Mouse (Mus musculus) CH12.LX (cell line): ENCODE data around the gene Lrp10. TPM values are rescaled to one million over a fixed set of nuclear protein-coding genes. Genes with fewer than 3 reads are reported as not detected.

Experiments used
- DNase-seq: peaks from one replicate; pipeline ENCODE4 v3.0.0-alpha.2; 2013; ENCODE audit errors: extremely low read depth
- H3K27ac ChIP-seq: 2 replicates; pipeline ENCODE4 v1.5.1; 2012; ENCODE audit warnings: low read depth, mild to moderate bottlenecking, control low read depth, moderate library complexity; ENCODE audit not compliant: insufficient read depth
- H3K27me3 ChIP-seq: replicated peaks from 2 replicates; pipeline ENCODE3; 2012; ENCODE audit warnings: inconsistent platforms
- H3K36me3 ChIP-seq, 2 experiments: replicated peaks in 1 of 2; 2 replicates each; pipeline versions ENCODE3 to v1.6.1; 2012; ENCODE audit warnings: inconsistent platforms in 1 of 2, low read length in 1 of 2, mild to moderate bottlenecking in 1 of 2, mixed read lengths in 1 of 2, moderate library complexity in 1 of 2; ENCODE audit not compliant: control insufficient read depth in 1 of 2, insufficient read depth in 1 of 2
- H3K4me1 ChIP-seq, 2 experiments: 2 replicates each; pipeline ENCODE4 v1.6.1; 2012; ENCODE audit warnings: inconsistent platforms in 1 of 2, moderate library complexity in 1 of 2; ENCODE audit not compliant: insufficient read depth in 2 of 2, control insufficient read depth in 1 of 2
- H3K4me2 ChIP-seq: 2 replicates; pipeline ENCODE4 v1.6.1; 2012; ENCODE audit warnings: low read depth, mild to moderate bottlenecking, control low read depth; ENCODE audit not compliant: poor library complexity, insufficient read depth, severe bottlenecking
- H3K4me3 ChIP-seq, 3 experiments: fragments of 150-350 bp in 1 of 3; sonication (generic) in 1 of 3; replicated peaks in 1 of 3; 2 replicates each; pipeline versions ENCODE3 to v1.5.1; 2011 to 2012; ENCODE audit warnings: low read depth in 2 of 3, low read length in 2 of 3, mild to moderate bottlenecking in 2 of 3, moderate library complexity in 2 of 3, control low read depth in 1 of 3, improper control_type of control experiment in 1 of 3, inconsistent platforms in 1 of 3, mixed read lengths in 1 of 3; ENCODE audit not compliant: poor library complexity in 1 of 3
- H3K79me2 ChIP-seq: replicated peaks from 2 replicates; pipeline ENCODE4 v1.6.1; 2012; ENCODE audit warnings: mild to moderate bottlenecking, moderate library complexity; ENCODE audit not compliant: control insufficient read depth, poor library complexity, insufficient read depth, severe bottlenecking; ENCODE audit errors: extremely low read depth
- H3K9ac ChIP-seq: 2 replicates; pipeline ENCODE4 v1.6.1; 2012; ENCODE audit warnings: low read depth, mild to moderate bottlenecking, control low read depth, moderate library complexity; ENCODE audit not compliant: insufficient read depth
- H3K9me3 ChIP-seq: replicated peaks from 2 replicates; pipeline ENCODE3; 2012; ENCODE audit warnings: low read length, inconsistent platforms, mixed read lengths
- BHLHE40 ChIP-seq: IDR thresholded peaks from 2 replicates; pipeline ENCODE4 v1.6.1; 2011; ENCODE audit warnings: mild to moderate bottlenecking, low read depth, low read length, improper control_type of control experiment
- CHD1 ChIP-seq: IDR thresholded peaks from 2 replicates; pipeline ENCODE4 v1.6.1; 2012; ENCODE audit warnings: low read depth, low read length, improper control_type of control experiment, inconsistent platforms
- CHD2 ChIP-seq: IDR thresholded peaks from 2 replicates; pipeline ENCODE4 v1.6.1; 2011; ENCODE audit warnings: low read length, improper control_type of control experiment
- E2F4 ChIP-seq: IDR thresholded peaks from 2 replicates; pipeline ENCODE4 v1.6.1; 2011; ENCODE audit warnings: low read depth, low read length, improper control_type of control experiment; ENCODE audit not compliant: insufficient replicate concordance
- ELF1 ChIP-seq: IDR thresholded peaks from 2 replicates; pipeline ENCODE4 v1.6.1; 2014; ENCODE audit warnings: low read depth, mild to moderate bottlenecking, inconsistent platforms, low read length, improper control_type of control experiment
- EP300 ChIP-seq: IDR thresholded peaks from 2 replicates; pipeline ENCODE4 v1.6.1; 2011; ENCODE audit warnings: low read length, improper control_type of control experiment
- GABPA ChIP-seq: IDR thresholded peaks from 2 replicates; pipeline ENCODE4 v1.6.1; 2012; ENCODE audit warnings: low read depth, low read length, improper control_type of control experiment, inconsistent platforms; ENCODE audit not compliant: insufficient replicate concordance
- HCFC1 ChIP-seq: IDR thresholded peaks from 2 replicates; pipeline ENCODE4 v1.6.1; 2012; ENCODE audit warnings: low read depth, mild to moderate bottlenecking, inconsistent platforms, low read length, improper control_type of control experiment
- IRF4 ChIP-seq: IDR thresholded peaks from 2 replicates; pipeline ENCODE4 v1.6.1; 2014; ENCODE audit warnings: low read depth, mild to moderate bottlenecking, inconsistent platforms, low read length, improper control_type of control experiment
- JUN ChIP-seq: IDR thresholded peaks from 2 replicates; pipeline ENCODE4 v1.6.1; 2011; ENCODE audit warnings: low read depth, mild to moderate bottlenecking, low read length, improper control_type of control experiment, moderate library complexity; ENCODE audit not compliant: insufficient read depth
- JUND ChIP-seq: conservative IDR thresholded peaks from 2 replicates; pipeline ENCODE4 v1.6.1; 2011; ENCODE audit warnings: low read depth, low read length, improper control_type of control experiment
- KAT2A ChIP-seq: IDR thresholded peaks from 2 replicates; pipeline ENCODE4 v1.6.1; 2012; ENCODE audit warnings: low read length, improper control_type of control experiment, inconsistent platforms; ENCODE audit not compliant: insufficient replicate concordance
- MAFK ChIP-seq: IDR thresholded peaks from 2 replicates; pipeline ENCODE4 v1.6.1; 2011; ENCODE audit warnings: low read length, improper control_type of control experiment; ENCODE audit not compliant: insufficient replicate concordance
- MAX ChIP-seq: IDR thresholded peaks from 2 replicates; pipeline ENCODE4 v1.6.1; 2011; ENCODE audit warnings: low read length, improper control_type of control experiment
- MAZ ChIP-seq: IDR thresholded peaks from 2 replicates; pipeline ENCODE4 v1.6.1; 2012; ENCODE audit warnings: low read depth, mild to moderate bottlenecking, inconsistent platforms, low read length, improper control_type of control experiment, moderate library complexity
- MEF2A ChIP-seq: IDR thresholded peaks from 2 replicates; pipeline ENCODE4 v1.6.1; 2014; ENCODE audit warnings: low read depth, mild to moderate bottlenecking, inconsistent platforms, low read length, improper control_type of control experiment, borderline replicate concordance
- MYC ChIP-seq: IDR thresholded peaks from 2 replicates; pipeline ENCODE4 v1.6.1; 2011; ENCODE audit warnings: low read depth, mild to moderate bottlenecking, improper control_type of control experiment, low read length
- NRF1 ChIP-seq: IDR thresholded peaks from 2 replicates; pipeline ENCODE4 v1.6.1; 2014; ENCODE audit warnings: low read depth, mild to moderate bottlenecking, inconsistent platforms, low read length, improper control_type of control experiment, moderate library complexity
- POLR2A ChIP-seq: IDR thresholded peaks from 2 replicates; pipeline ENCODE4 v1.6.1; 2011; ENCODE audit warnings: low read depth, mild to moderate bottlenecking, improper control_type of control experiment, low read length
- RCOR1 ChIP-seq: conservative IDR thresholded peaks from 2 replicates; pipeline ENCODE4 v1.6.1; 2012; ENCODE audit warnings: low read depth, mild to moderate bottlenecking, inconsistent platforms, low read length, improper control_type of control experiment
- SMC3 ChIP-seq: IDR thresholded peaks from 2 replicates; pipeline ENCODE4 v1.6.1; 2011; ENCODE audit warnings: low read depth, low read length, improper control_type of control experiment
- UBTF ChIP-seq: IDR thresholded peaks from 2 replicates; pipeline ENCODE4 v1.6.1; 2012; ENCODE audit warnings: low read depth, mild to moderate bottlenecking, inconsistent platforms, low read length, improper control_type of control experiment, moderate library complexity
- ZKSCAN1 ChIP-seq: IDR thresholded peaks from 2 replicates; pipeline ENCODE4 v1.6.1; 2012; ENCODE audit warnings: low read depth, inconsistent platforms, low read length, improper control_type of control experiment, borderline replicate concordance
- ZMIZ1 ChIP-seq: IDR thresholded peaks from 2 replicates; pipeline ENCODE4 v1.6.1; 2012; ENCODE audit warnings: low read depth, mild to moderate bottlenecking, inconsistent platforms, low read length, improper control_type of control experiment
- ZNF384 ChIP-seq: IDR thresholded peaks from 2 replicates; pipeline ENCODE4 v1.6.1; 2012; ENCODE audit warnings: low read depth, low read length, improper control_type of control experiment, inconsistent platforms
- dilution Hi-C: fragments of 300-500 bp; cut with MboI; formaldehyde crosslinking; loops from 2 replicates; pipeline ENCODE4 v1.14.3; 2020; ENCODE audit warnings: low sequenced_read_pairs; ENCODE audit not compliant: extremely low pct_unique_long_range_greater_than_20kb, extremely low pct_ligation_motif_present
- in situ Hi-C: fragments of 300-500 bp; cut with MboI; formaldehyde crosslinking; loops from 3 replicates; pipeline ENCODE4 v1.14.3; 2019; ENCODE audit warnings: low sequenced_read_pairs, low pct_ligation_motif_present, low pct_unique_long_range_greater_than_20kb, mixed read lengths
- polyA plus RNA-seq: library from polyadenylated mRNA; unstranded; fragments of >175 nt; gene quantifications from 2 replicates; pipeline ENCODE4 v1.2.1, GENCODE M21; 2012; ENCODE audit warnings: low read depth; ENCODE audit not compliant: insufficient read length
- total RNA-seq, 2 experiments: library from RNA; depleted of rRNA; stranded (reverse); fragments of 300-350 nt in 1 of 2; fragments of >200 nt in 1 of 2; gene quantifications; 2 replicates each; pipeline ENCODE4 v1.2.3; 2012 to 2014

The Lrp10 gene
- total and polyA plus RNA-seq, 3 experiments = 28.7 to 79.8 (median 60.0) TPM

DNA sequence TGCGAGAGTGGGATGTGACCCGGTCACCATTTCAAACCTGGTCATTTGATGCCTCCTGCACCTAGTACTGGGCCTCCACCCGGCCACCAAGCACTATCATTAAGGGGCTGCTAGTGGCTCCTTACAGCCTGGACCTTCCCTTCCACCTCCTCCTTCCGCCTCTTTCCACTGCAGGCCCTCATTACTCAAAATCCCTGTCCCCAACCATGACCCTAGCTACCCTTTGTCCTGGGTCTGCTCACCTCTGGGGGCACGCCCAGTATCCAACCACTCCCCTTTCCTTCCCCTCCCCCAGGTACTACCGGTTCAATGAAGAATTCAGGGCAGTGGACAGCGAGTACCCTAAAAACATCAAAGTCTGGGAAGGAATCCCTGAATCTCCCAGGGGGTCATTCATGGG, 24.3 kb upstream of the Lrp10 start:
- H3K27me3 ChIP-seq = no peaks in the 10 kb centered on the region

DNA sequence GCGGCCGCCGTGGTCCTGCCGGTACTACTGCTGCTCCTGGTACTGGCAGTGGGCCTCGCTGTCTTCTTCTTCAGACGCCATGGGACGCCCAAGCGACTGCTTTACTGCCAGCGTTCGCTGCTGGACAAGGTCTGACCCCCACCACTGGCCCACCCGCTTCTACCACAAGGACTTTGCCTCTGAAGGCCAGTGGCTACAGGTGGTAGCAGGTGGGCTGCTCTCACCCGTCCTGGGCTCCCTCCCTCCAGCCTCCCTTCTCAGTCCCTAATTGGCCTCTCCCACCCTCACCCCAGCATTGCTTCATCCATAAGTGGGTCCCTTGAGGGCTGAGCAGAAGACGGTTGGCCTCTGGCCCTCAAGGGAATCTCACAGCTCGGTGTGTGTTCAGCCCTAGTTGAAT, 23.4 kb upstream of the Lrp10 start:
- no peaks in the 10 kb centered on the region for H3K79me2 ChIP-seq
- in situ Hi-C loops (no loop called here), dilution Hi-C loops (no loop called here)
- H3K27ac ChIP-seq = no peak overlapping the region
- H3K27me3 ChIP-seq = no peaks in the 10 kb centered on the region
- H3K4me1 ChIP-seq = peaks cover 11 to 31% of the 10 kb centered on the region in 2 experiments
- H3K9me3 ChIP-seq = no peaks in the 10 kb centered on the region
- TF ChIP-seq GABPA (no peak), MEF2A (no peak), BHLHE40 (no peak), E2F4 (no peak), NRF1 (no peak), MAX (no peak), ZMIZ1 (no peak), JUND (no peak), ZKSCAN1 (no peak), SMC3 (no peak), KAT2A (no peak), POLR2A (no peak), MAFK (no peak), MYC (no peak)
- no peak for DNase-seq
- no peak overlapping the region for H3K4me3 ChIP-seq
- H3K36me3 ChIP-seq = no peaks in the 10 kb centered on the region
- H3K4me2 ChIP-seq = no peak overlapping the region
- no peak overlapping the region for H3K9ac ChIP-seq

More for the DNA sequence above, 24.3 kb upstream of the Lrp10 start:
- H3K36me3 ChIP-seq = no peaks in the 10 kb centered on the region
- dilution Hi-C loops (no loop called here), in situ Hi-C loops (loop anchor here (10.0 kb wide), 1 partner anchor 205 kb away; no protein-coding TSS in a partner anchor)
- H3K79me2 ChIP-seq = no peaks in the 10 kb centered on the region
- DNase-seq = no peak
- no peaks in the 10 kb centered on the region for H3K9me3 ChIP-seq
- no peak overlapping the region for H3K27ac ChIP-seq
- H3K9ac ChIP-seq = no peak overlapping the region
- peaks cover 17 to 39% of the 10 kb centered on the region in 2 experiments for H3K4me1 ChIP-seq
- H3K4me3 ChIP-seq = no peak overlapping the region
- H3K4me2 ChIP-seq = no peak overlapping the region
- TF ChIP-seq MEF2A (no peak), IRF4 (no peak), NRF1 (no peak)

DNA sequence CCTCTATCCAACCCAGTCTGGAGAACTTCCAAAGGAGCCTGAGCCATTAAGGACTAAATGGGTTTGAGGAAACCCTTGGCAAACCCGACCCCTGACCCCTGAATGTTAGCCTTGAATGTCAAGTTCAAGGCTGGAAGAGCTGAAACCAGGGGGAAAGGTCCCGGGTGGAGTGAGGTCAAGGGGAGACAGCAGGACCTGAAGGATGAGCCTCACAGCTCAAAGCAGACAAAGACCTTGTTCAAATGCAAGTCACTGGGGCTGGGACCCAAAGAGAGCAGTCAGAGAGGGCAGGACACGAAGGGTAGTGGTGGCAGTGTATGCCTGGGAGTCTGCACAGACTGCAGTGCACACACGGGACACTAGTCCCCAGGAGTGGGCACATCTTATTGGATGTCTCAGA, 22.6 kb upstream of the Lrp10 start:
- Histone ChIP-seq H3K9me3 (no peaks in the 10 kb centered on the region), H3K4me2 (no peak overlapping the region), H3K36me3 (no peaks in the 10 kb centered on the region), H3K4me3 (no peak overlapping the region), H3K9ac (no peak overlapping the region), H3K27me3 (no peaks in the 10 kb centered on the region), H3K79me2 (no peaks in the 10 kb centered on the region), H3K27ac (no peak overlapping the region), H3K4me1 (peaks cover 7 to 26% of the 10 kb centered on the region in 2 experiments)
- in situ Hi-C loops (no loop called here), dilution Hi-C loops (no loop called here)
- DNase-seq = no peak
- TF ChIP-seq MAX (no peak), CHD1 (no peak), HCFC1 (no peak), KAT2A (no peak), MEF2A (no peak), ELF1 (no peak), RCOR1 (no peak), ZNF384 (no peak), SMC3 (no peak), ZMIZ1 (no peak), JUN (no peak), MAZ (no peak), BHLHE40 (no peak), E2F4 (no peak), ZKSCAN1 (no peak), EP300 (no peak), GABPA (no peak), UBTF (no peak), CHD2 (no peak)
